Mouse (Mus musculus): ENCODE data around the gene Tgm3. TPM values are rescaled to one million over a fixed set of nuclear protein-coding genes. Genes with fewer than 3 reads are reported as not detected.

The Tgm3 gene
- 0.04 TPM in 1 of 2 replicates, not detected in the other for polyA plus RNA-seq (2012; rRNA removed; ENCODE audit: low replicate concordance)

DNA sequence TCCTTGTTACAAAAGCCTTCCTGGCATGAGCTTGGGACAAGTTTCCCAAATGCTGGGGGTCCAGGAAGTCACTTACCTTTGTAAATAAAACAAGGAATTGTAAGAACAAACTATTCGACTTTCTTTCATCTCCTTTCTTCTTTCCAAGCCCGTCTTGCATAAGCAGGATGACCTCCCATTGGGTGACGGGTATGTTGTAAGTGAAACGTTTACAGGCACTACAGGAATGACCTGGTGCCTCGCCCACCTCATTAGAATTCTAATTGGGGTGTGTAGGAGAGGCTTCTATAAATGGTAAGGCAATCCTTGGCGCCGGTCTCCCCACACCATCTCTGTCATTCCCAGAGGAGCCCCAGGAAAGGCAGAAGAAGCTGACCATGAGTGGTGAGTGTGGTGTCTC, at the start of gene Tgm3:
TSS of gene Tgm3 (plus strand) at position 324 of the 400 bp plus-strand sequence.

Other genes with a start within 250 kb of the Tgm3 start
- 10.0 and 10.9 TPM in 2 replicates for gene Stk35, start 211.8 kb upstream of the Tgm3 start, polyA plus RNA-seq (2012; rRNA removed; ENCODE audit: low replicate concordance)
- not detected in 2 replicates for gene Tgm6, start 100.1 kb downstream of the Tgm3 start, polyA plus RNA-seq (2012; rRNA removed; ENCODE audit: low replicate concordance)
- 226 and 267 TPM in 2 replicates for gene Snrpb, start 167.1 kb downstream of the Tgm3 start, polyA plus RNA-seq (2012; rRNA removed; ENCODE audit: low replicate concordance)
- gene Tmc2, start 182.8 kb downstream of the Tgm3 start, polyA plus RNA-seq (2012; rRNA removed; ENCODE audit: low replicate concordance) = not detected in 2 replicates